Mouse (Mus musculus) MEL (cell line): ENCODE measurements around the gene Cul4a. TPM values are rescaled to one million over a fixed set of nuclear protein-coding genes. Genes with fewer than 3 reads are reported as not detected.

Experiments used
- DNase-seq: peaks from one replicate; pipeline ENCODE4 v3.0.0; 2011; ENCODE audit warnings: low read depth, low spot score
- H3K27ac ChIP-seq: 2 replicates; pipeline ENCODE4 v1.5.1; 2012; ENCODE audit warnings: low read depth, mild to moderate bottlenecking, control low read depth, low read length, moderate library complexity; ENCODE audit not compliant: control insufficient read depth
- H3K27me3 ChIP-seq, 2 experiments: fragments of 150-350 bp in 1 of 2; sonication (generic) in 1 of 2; 2 replicates each; pipeline ENCODE4 v1.6.1; 2012; ENCODE audit warnings: low read length in 2 of 2, mild to moderate bottlenecking in 2 of 2, improper control_type of control experiment in 1 of 2, moderate library complexity in 1 of 2; ENCODE audit not compliant: insufficient read depth in 2 of 2, control insufficient read depth in 1 of 2
- H3K36me3 ChIP-seq, 2 experiments: 2 replicates each; pipeline ENCODE4 v1.6.1; 2012 to 2014; ENCODE audit warnings: low read length in 2 of 2, improper control_type of control experiment in 1 of 2, inconsistent platforms in 1 of 2, mild to moderate bottlenecking in 1 of 2; ENCODE audit not compliant: insufficient read depth in 2 of 2, control insufficient read depth in 1 of 2
- H3K4me1 ChIP-seq, 2 experiments: fragments of 150-350 bp in 1 of 2; sonication (generic) in 1 of 2; 2 replicates each; pipeline ENCODE4 v1.6.1; 2012; ENCODE audit warnings: low read length in 2 of 2, improper control_type of control experiment in 1 of 2, mild to moderate bottlenecking in 1 of 2; ENCODE audit not compliant: insufficient read depth in 2 of 2, control insufficient read depth in 1 of 2
- H3K4me3 ChIP-seq, 2 experiments: fragments of 150-350 bp in 1 of 2; sonication (generic) in 1 of 2; 2 replicates each; pipeline ENCODE4 v1.5.1; 2012; ENCODE audit warnings: low read depth in 2 of 2, low read length in 2 of 2, mild to moderate bottlenecking in 2 of 2, moderate library complexity in 2 of 2, control low read depth in 1 of 2, improper control_type of control experiment in 1 of 2; ENCODE audit not compliant: control insufficient read depth in 1 of 2, insufficient read depth in 1 of 2
- H3K79me2 ChIP-seq: 2 replicates; pipeline ENCODE4 v1.6.1; 2012; ENCODE audit warnings: mild to moderate bottlenecking, low read length, moderate library complexity; ENCODE audit not compliant: control insufficient read depth, poor library complexity, insufficient read depth
- H3K9ac ChIP-seq: 2 replicates; pipeline ENCODE4 v1.6.1; 2012; ENCODE audit warnings: low read depth, mild to moderate bottlenecking, control low read depth, low read length, moderate library complexity; ENCODE audit not compliant: control insufficient read depth, poor library complexity, severe bottlenecking
- H3K9me3 ChIP-seq: fragments of 150-350 bp; sonication (generic); replicated peaks from 2 replicates; pipeline ENCODE4 v1.6.1; 2012; ENCODE audit warnings: mild to moderate bottlenecking, low read length, improper control_type of control experiment, moderate library complexity; ENCODE audit not compliant: insufficient read depth
- BHLHE40 ChIP-seq: IDR thresholded peaks from 2 replicates; pipeline ENCODE4 v1.6.1; 2012; ENCODE audit warnings: low read depth, mild to moderate bottlenecking, inconsistent platforms, low read length, improper control_type of control experiment, borderline replicate concordance
- CHD1 ChIP-seq: IDR thresholded peaks from 2 replicates; pipeline ENCODE4 v1.6.1; 2012; ENCODE audit warnings: low read depth, mild to moderate bottlenecking, inconsistent platforms, low read length, improper control_type of control experiment
- CHD2 ChIP-seq: IDR thresholded peaks from 2 replicates; pipeline ENCODE4 v1.6.1; 2011; ENCODE audit warnings: low read length, improper control_type of control experiment
- ELF1 ChIP-seq: IDR thresholded peaks from 2 replicates; pipeline ENCODE4 v1.6.1; 2014; ENCODE audit warnings: low read depth, mild to moderate bottlenecking, inconsistent platforms, low read length, improper control_type of control experiment, moderate library complexity
- EP300 ChIP-seq, 2 experiments: IDR thresholded peaks; 2 replicates each; pipeline ENCODE4 v1.6.1; 2011; ENCODE audit warnings: improper control_type of control experiment in 2 of 2, low read length in 2 of 2, low read depth in 1 of 2, mild to moderate bottlenecking in 1 of 2
- ETS1 ChIP-seq: IDR thresholded peaks from 2 replicates; pipeline ENCODE4 v1.6.1; 2012; ENCODE audit warnings: low read depth, mild to moderate bottlenecking, inconsistent platforms, low read length, improper control_type of control experiment, moderate library complexity
- GABPA ChIP-seq: IDR thresholded peaks from 2 replicates; pipeline ENCODE4 v1.6.1; 2012; ENCODE audit warnings: low read depth, mild to moderate bottlenecking, inconsistent platforms, low read length, improper control_type of control experiment, moderate library complexity
- GATA1 ChIP-seq: IDR thresholded peaks from 2 replicates; pipeline ENCODE4 v1.6.1; 2011; ENCODE audit warnings: low read depth, low read length, improper control_type of control experiment
- HCFC1 ChIP-seq: IDR thresholded peaks from 2 replicates; pipeline ENCODE4 v1.6.1; 2012; ENCODE audit warnings: low read depth, mild to moderate bottlenecking, inconsistent platforms, low read length, improper control_type of control experiment, moderate library complexity
- JUND ChIP-seq: IDR thresholded peaks from 2 replicates; pipeline ENCODE4 v1.6.1; 2011; ENCODE audit warnings: low read depth, mild to moderate bottlenecking, improper control_type of control experiment, low read length
- MAFK ChIP-seq: IDR thresholded peaks from 2 replicates; pipeline ENCODE4 v1.6.1; 2011; ENCODE audit warnings: low read depth, mild to moderate bottlenecking, low read length, improper control_type of control experiment, borderline replicate concordance
- MAX ChIP-seq: IDR thresholded peaks from 2 replicates; pipeline ENCODE4 v1.6.1; 2011; ENCODE audit warnings: low read length, improper control_type of control experiment
- MAZ ChIP-seq: IDR thresholded peaks from 2 replicates; pipeline ENCODE4 v1.6.1; 2012; ENCODE audit warnings: low read depth, mild to moderate bottlenecking, inconsistent platforms, low read length, improper control_type of control experiment
- MEF2A ChIP-seq: IDR thresholded peaks from 2 replicates; pipeline ENCODE4 v1.6.1; 2014; ENCODE audit warnings: low read depth, mild to moderate bottlenecking, inconsistent platforms, low read length, improper control_type of control experiment; ENCODE audit not compliant: poor library complexity, insufficient replicate concordance, severe bottlenecking; ENCODE audit errors: extremely low read depth
- MXI1 ChIP-seq: IDR thresholded peaks from 2 replicates; pipeline ENCODE4 v1.6.1; 2011; ENCODE audit warnings: mild to moderate bottlenecking, low read depth, low read length, improper control_type of control experiment
- MYB ChIP-seq: IDR thresholded peaks from 2 replicates; pipeline ENCODE4 v1.6.1; 2011; ENCODE audit warnings: mild to moderate bottlenecking, low read depth, low read length, improper control_type of control experiment
- MYC ChIP-seq: IDR thresholded peaks from 2 replicates; pipeline ENCODE4 v1.6.1; 2011; ENCODE audit warnings: low read depth, mild to moderate bottlenecking, low read length, improper control_type of control experiment, moderate library complexity
- NRF1 ChIP-seq: IDR thresholded peaks from 2 replicates; pipeline ENCODE4 v1.6.1; 2014; ENCODE audit warnings: low read depth, mild to moderate bottlenecking, inconsistent platforms, low read length, improper control_type of control experiment, moderate library complexity; ENCODE audit not compliant: poor library complexity, insufficient read depth, severe bottlenecking
- POLR2AphosphoS2 ChIP-seq: IDR thresholded peaks from 2 replicates; pipeline ENCODE4 v1.6.1; 2011; ENCODE audit warnings: low read length, improper control_type of control experiment
- POLR2AphosphoS5 ChIP-seq: IDR thresholded peaks from 2 replicates; pipeline ENCODE4 v1.6.1; 2012; ENCODE audit warnings: low read depth, borderline replicate concordance, mild to moderate bottlenecking, inconsistent platforms, low read length, moderate library complexity, mixed read lengths
- RAD21 ChIP-seq: IDR thresholded peaks from 2 replicates; pipeline ENCODE4 v1.6.1; 2011; ENCODE audit warnings: mild to moderate bottlenecking, low read depth, low read length, improper control_type of control experiment
- SMC3 ChIP-seq: IDR thresholded peaks from 2 replicates; pipeline ENCODE4 v1.6.1; 2011; ENCODE audit warnings: low read depth, low read length, improper control_type of control experiment
- TAL1 ChIP-seq: IDR thresholded peaks from 2 replicates; pipeline ENCODE4 v1.6.1; 2012; ENCODE audit warnings: mild to moderate bottlenecking, inconsistent platforms, low read length, moderate library complexity, mixed read lengths
- TCF12 ChIP-seq: IDR thresholded peaks from 2 replicates; pipeline ENCODE4 v1.6.1; 2014; ENCODE audit warnings: low read depth, mild to moderate bottlenecking, inconsistent platforms, low read length, improper control_type of control experiment, moderate library complexity
- UBTF ChIP-seq: IDR thresholded peaks from 2 replicates; pipeline ENCODE4 v1.6.1; 2012; ENCODE audit warnings: low read depth, mild to moderate bottlenecking, inconsistent platforms, low read length, improper control_type of control experiment, moderate library complexity, borderline replicate concordance; ENCODE audit not compliant: insufficient read depth
- USF2 ChIP-seq, 2 experiments: IDR thresholded peaks; 2 replicates each; pipeline ENCODE4 v1.6.1; 2011 to 2012; ENCODE audit warnings: improper control_type of control experiment in 2 of 2, low read length in 2 of 2, borderline replicate concordance in 1 of 2, inconsistent platforms in 1 of 2, low read depth in 1 of 2, mild to moderate bottlenecking in 1 of 2; ENCODE audit not compliant: insufficient read depth in 1 of 2
- ZKSCAN1 ChIP-seq: IDR thresholded peaks from 2 replicates; pipeline ENCODE4 v1.6.1; 2012; ENCODE audit warnings: low read depth, mild to moderate bottlenecking, inconsistent platforms, low read length, improper control_type of control experiment, moderate library complexity
- polyA plus RNA-seq, 2 experiments: library from polyadenylated mRNA; stranded (reverse) in 1 of 2; unstranded in 1 of 2; fragments of >175 nt in 1 of 2; fragments of >200 nt in 1 of 2; gene quantifications; 2 replicates each; pipeline versions ENCODE4 v1.2.1 to v1.2.4; 2012; ENCODE audit warnings: low replicate concordance in 2 of 2, low read depth in 1 of 2; ENCODE audit not compliant: insufficient read length in 2 of 2, insufficient read depth in 1 of 2, missing spikeins in 1 of 2
- total RNA-seq: library from RNA; depleted of rRNA; stranded (reverse); fragments of 300-350 nt; gene quantifications from 2 replicates; pipeline ENCODE4 v1.2.3, GENCODE M21; 2012

Gene Cul4a
- total and polyA plus RNA-seq, 3 experiments = 56.2 to 131 (median 81.4) TPM

GRCm38 (mm10) chr8:13073255-13073654, 32.2 kb upstream of the Cul4a start:
- no peak for DNase-seq
- TF ChIP-seq CHD2 = no peak
- TF ChIP-seq UBTF = no peak
- no peak for TF ChIP-seq MAX
- no peak for TF ChIP-seq MXI1
- no peak for TF ChIP-seq NRF1
- no peak for TF ChIP-seq ZKSCAN1
- TF ChIP-seq SMC3 = no peak
- TF ChIP-seq MYB = no peak
- TF ChIP-seq GATA1 = no peak
- no peak for TF ChIP-seq POLR2AphosphoS2
- TF ChIP-seq CHD1 = no peak
- no peak for TF ChIP-seq MAFK
- no peak for TF ChIP-seq POLR2AphosphoS5
- TF ChIP-seq GABPA = no peak
- TF ChIP-seq MEF2A = no peak
- TF ChIP-seq USF2 (IDR thresholded peaks at IDR 0.05; ENCODE audit: borderline replicate concordance in 1 of 2, insufficient read depth in 1 of 2, low read depth in 1 of 2, low read length in 2 of 2) = no peak
- TF ChIP-seq MAZ = no peak
- TF ChIP-seq RAD21 = no peak
- TF ChIP-seq, all 39 proteins: peak for 0
- H3K4me1 ChIP-seq = no peaks in the 10 kb centered on the region
- H3K36me3 ChIP-seq = peaks cover 0 to 5% of the 10 kb centered on the region in 2 experiments; a peak in 2 of 4 replicates
- no peak overlapping the region for H3K9ac ChIP-seq
- H3K4me3 ChIP-seq = no peak overlapping the region
- no peaks in the 10 kb centered on the region for H3K27me3 ChIP-seq
- no peaks in the 10 kb centered on the region for H3K9me3 ChIP-seq
- no peaks in the 10 kb centered on the region for H3K79me2 ChIP-seq
- no peak overlapping the region for H3K27ac ChIP-seq

- Histone ChIP-seq H3K9me3 (no peaks in the 10 kb centered on the region), H3K4me1 (no peaks in the 10 kb centered on the region), H3K36me3 (peaks cover 0 to 9% of the 10 kb centered on the region in 2 experiments; a peak in 2 of 4 replicates), H3K27ac (no peak overlapping the region), H3K27me3 (no peaks in the 10 kb centered on the region)
- no peak for DNase-seq
- TF ChIP-seq ELF1 = no peak
- TF ChIP-seq ZKSCAN1 = no peak
- no peak for TF ChIP-seq POLR2AphosphoS2
- TF ChIP-seq USF2 (IDR thresholded peaks at IDR 0.05; ENCODE audit: borderline replicate concordance in 1 of 2, insufficient read depth in 1 of 2, low read depth in 1 of 2, low read length in 2 of 2) = no peak
- no peak for TF ChIP-seq MYC
- no peak for TF ChIP-seq MAX
- no peak for TF ChIP-seq ETS1
- no peak for TF ChIP-seq MAZ
- TF ChIP-seq HCFC1 = no peak
- TF ChIP-seq EP300 (IDR thresholded peaks at IDR 0.05; ENCODE audit: low read depth in 1 of 2, low read length in 2 of 2) = no peak
- no peak for TF ChIP-seq BHLHE40
- TF ChIP-seq MEF2A = no peak
- TF ChIP-seq TAL1 = no peak
- no peak for TF ChIP-seq POLR2AphosphoS5
- no peak for TF ChIP-seq SMC3
- TF ChIP-seq UBTF = no peak
- no peak for TF ChIP-seq TCF12
- no peak for TF ChIP-seq NRF1
- no peak for TF ChIP-seq JUND
- no peak for TF ChIP-seq CHD2
- TF ChIP-seq, all 39 proteins: peak for 0
- H3K79me2 ChIP-seq = no peaks in the 10 kb centered on the region
- H3K4me3 ChIP-seq = no peak overlapping the region
- no peak overlapping the region for H3K9ac ChIP-seq
These were observed 30.4 kb upstream of the Cul4a start for GRCm38 (mm10) chr8:13075044-13075443.
